Mouse (Mus musculus) small intestine, adult 2 months (tissue): ENCODE measurements around the gene H2al1h. TPM values are rescaled to one million over a fixed set of nuclear protein-coding genes. Genes with fewer than 3 reads are reported as not detected.
"Not testable (repeated sequence)": the region's sequence is repeated elsewhere in the genome, so short reads cannot be mapped to it uniquely, and the experiment has no call there.

Experiments used
- H3K27ac ChIP-seq: fragments of 200-500 bp; 2 replicates; pipeline ENCODE4 v1.5.1; 2012; ENCODE audit warnings: low read depth, low read length, control low read depth, inconsistent platforms; ENCODE audit not compliant: insufficient read depth
- H3K27me3 ChIP-seq: fragments of 200-500 bp; 2 replicates; pipeline ENCODE4 v1.6.1; 2012; ENCODE audit warnings: mild to moderate bottlenecking, moderate library complexity, low read length, inconsistent platforms; ENCODE audit not compliant: control insufficient read depth, insufficient read depth
- H3K36me3 ChIP-seq: fragments of 200-500 bp; 2 replicates; pipeline ENCODE4 v1.6.1; 2012; ENCODE audit warnings: mild to moderate bottlenecking, low read length, control low read depth, inconsistent platforms; ENCODE audit not compliant: control insufficient read depth, insufficient read depth
- H3K4me1 ChIP-seq: fragments of 200-500 bp; 2 replicates; pipeline ENCODE4 v1.6.1; 2012; ENCODE audit warnings: low read length, inconsistent platforms, mixed read lengths; ENCODE audit not compliant: control insufficient read depth, insufficient read depth, insufficient read length
- H3K4me3 ChIP-seq: fragments of 200-500 bp; 2 replicates; pipeline ENCODE4 v1.5.1; 2012; ENCODE audit warnings: low read depth, mild to moderate bottlenecking, control low read depth, inconsistent platforms, low read length, moderate library complexity
- CTCF ChIP-seq: fragments of 200-500 bp; IDR thresholded peaks from 2 replicates; pipeline ENCODE4 v1.5.1; 2012; ENCODE audit warnings: low read depth, mild to moderate bottlenecking, control low read depth, inconsistent platforms, low read length, moderate library complexity, mixed read lengths; ENCODE audit not compliant: insufficient replicate concordance, insufficient read length; ENCODE audit errors: extremely low read depth
- POLR2A ChIP-seq: fragments of 200-500 bp; IDR thresholded peaks from 2 replicates; pipeline ENCODE4 v1.6.1; 2012; ENCODE audit warnings: low read depth, mild to moderate bottlenecking, control low read depth, inconsistent platforms, low read length, moderate library complexity
- WGBS: fragments of 180-500 bp; shearing (Covaris S2); methylation state at CpG from one replicate; pipeline ENCODE4 v1.1.7; 2018; 5-methylcytosine and 5-hydroxymethylcytosine counted together
- polyA plus RNA-seq: library from polyadenylated mRNA; depleted of rRNA; stranded (reverse); fragments of >200 nt; gene quantifications from 2 replicates; pipeline ENCODE4 v1.2.3, GENCODE M21; 2012; rRNA removed

The H2al1h gene
- polyA plus RNA-seq = not detected in 2 replicates

- not testable (repeated sequence) for H3K4me3 ChIP-seq, H3K36me3 ChIP-seq, H3K27ac ChIP-seq, H3K4me1 ChIP-seq, H3K27me3 ChIP-seq
- WGBS = no CpG with 5 or more reads among the region's 6 CpGs
These were observed at the start of gene H2al1h for GRCm38 (mm10) chrX:11321192-11321591. Gene H2al1h (plus strand): TSS chrX:11321492.

DNA sequence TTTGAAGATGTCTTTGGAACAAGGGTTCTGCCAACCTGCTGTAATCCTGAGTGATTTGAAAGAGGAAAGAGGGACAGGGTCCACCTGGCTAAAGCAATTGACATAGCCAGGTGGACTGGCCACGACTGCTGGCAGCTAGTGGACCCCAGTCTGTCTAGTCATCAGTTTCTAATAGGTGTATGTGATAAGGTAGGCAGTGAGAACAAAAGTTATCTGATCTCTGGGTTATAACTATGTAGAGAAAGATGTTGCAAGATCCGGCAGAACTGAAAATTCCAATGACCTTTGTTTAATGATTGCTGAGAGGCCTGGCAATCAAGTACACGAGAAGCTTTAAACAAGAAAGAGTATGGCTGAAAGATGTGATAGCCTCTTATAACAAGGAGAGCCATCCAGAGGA is 48.1 kb upstream of the H2al1h start:
- Histone ChIP-seq H3K4me3 (no peak overlapping the region), H3K27ac (no peak overlapping the region), H3K4me1 (no peaks in the 10 kb centered on the region), H3K27me3 (no peaks in the 10 kb centered on the region), H3K36me3 (no peaks in the 10 kb centered on the region)
- WGBS = 35% methylated on average over 3 of the region's 3 CpGs
- TF ChIP-seq POLR2A = no peak
- TF ChIP-seq CTCF = no peak

- H3K27ac ChIP-seq = no peak overlapping the region
- no peaks in the 10 kb centered on the region for H3K27me3 ChIP-seq
- 33% methylated on average over 6 of the region's 6 CpGs for WGBS
- H3K4me3 ChIP-seq = no peak overlapping the region
- TF ChIP-seq POLR2A = no peak
- TF ChIP-seq CTCF = no peak
- no peaks in the 10 kb centered on the region; the same call in 1 of the 2 replicates for H3K4me1 ChIP-seq
- no peaks in the 10 kb centered on the region for H3K36me3 ChIP-seq
These were observed 44.2 kb upstream of the H2al1h start for GRCm38 (mm10) chrX:11277083-11277482.

GRCm38 (mm10) chrX:11280741-11281140 is 40.6 kb upstream of the H2al1h start:
- 68% methylated on average over 2 of the region's 2 CpGs for WGBS
- H3K27ac ChIP-seq = no peak overlapping the region
- no peaks in the 10 kb centered on the region; the same call in 1 of the 2 replicates for H3K4me1 ChIP-seq
- H3K4me3 ChIP-seq = no peak overlapping the region
- H3K27me3 ChIP-seq = no peaks in the 10 kb centered on the region
- TF ChIP-seq POLR2A = no peak
- TF ChIP-seq CTCF = no peak
- no peaks in the 10 kb centered on the region for H3K36me3 ChIP-seq

- H3K27ac ChIP-seq = no peak overlapping the region
- no peaks in the 10 kb centered on the region for H3K36me3 ChIP-seq
- 32% methylated on average over 14 of the region's 14 CpGs for WGBS
- H3K27me3 ChIP-seq = no peaks in the 10 kb centered on the region
- H3K4me3 ChIP-seq = no peak overlapping the region
- no peak for TF ChIP-seq POLR2A
- no peak for TF ChIP-seq CTCF
- H3K4me1 ChIP-seq = no peaks in the 10 kb centered on the region
These were observed 32.9 kb upstream of the H2al1h start for GRCm38 (mm10) chrX:11288306-11288882.

DNA sequence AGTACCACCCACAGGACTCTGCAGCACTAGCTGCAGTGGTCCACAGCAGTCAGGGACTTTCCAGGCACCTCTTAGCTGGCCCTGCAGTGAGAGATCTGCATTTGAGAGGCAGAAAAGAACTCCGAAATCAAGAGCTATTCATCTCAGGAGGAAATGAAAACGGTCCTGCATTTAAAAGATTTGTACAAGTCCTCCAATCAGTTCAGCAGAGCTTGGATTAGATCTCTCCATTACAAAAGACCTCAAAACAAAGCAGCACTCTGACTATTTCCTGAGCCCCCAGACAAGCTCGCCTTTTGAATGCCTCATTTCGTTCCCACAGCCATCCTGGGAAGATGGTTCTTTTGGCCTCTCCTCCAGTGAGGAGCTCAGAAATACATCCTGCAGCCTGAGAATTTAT is 32.0 kb upstream of the H2al1h start:
- no peaks in the 10 kb centered on the region for H3K27me3 ChIP-seq
- no peak for TF ChIP-seq POLR2A
- TF ChIP-seq CTCF = no peak
- no peaks in the 10 kb centered on the region for H3K36me3 ChIP-seq
- no peak overlapping the region for H3K4me3 ChIP-seq
- H3K4me1 ChIP-seq = no peaks in the 10 kb centered on the region
- no peak overlapping the region for H3K27ac ChIP-seq
- WGBS = 78% methylated on average over 4 of the region's 4 CpGs

DNA sequence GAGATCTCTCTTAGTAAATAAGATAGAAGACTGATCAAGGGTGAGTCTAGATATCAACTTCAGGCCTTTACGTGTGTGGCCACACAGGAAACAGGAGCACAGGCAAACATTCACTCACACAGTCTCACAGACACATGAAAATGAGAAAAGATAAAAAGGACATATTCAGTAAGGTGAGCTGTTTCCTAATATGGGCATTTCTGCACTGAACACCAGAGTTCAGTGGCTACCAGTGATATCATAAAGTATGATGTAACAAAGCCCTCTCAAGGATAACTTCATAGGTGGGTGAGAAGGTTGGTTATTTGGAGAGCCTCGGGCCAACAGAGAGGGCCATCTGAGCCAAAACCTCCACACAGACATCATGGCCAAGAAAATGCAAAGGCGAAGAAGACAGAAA is 22.3 kb upstream of the H2al1h start, which contains the start of gene H2al1a:
Gene H2al1a (plus strand): TSS at position 301 of the 400 bp plus-strand sequence.
- H3K27me3 ChIP-seq, H3K4me1 ChIP-seq, H3K36me3 ChIP-seq, H3K27ac ChIP-seq, H3K4me3 ChIP-seq: not testable (repeated sequence)
- no CpG with 5 or more reads among the region's 3 CpGs for WGBS

- H3K27ac ChIP-seq, H3K4me1 ChIP-seq, H3K36me3 ChIP-seq, H3K4me3 ChIP-seq, H3K27me3 ChIP-seq: not testable (repeated sequence)
- WGBS = 86% methylated on average over 1 of the region's 3 CpGs
These were observed 19.2 kb upstream of the H2al1h start, which contains the start of gene H2al1b for GRCm38 (mm10) chrX:11302132-11302531. Gene H2al1b (plus strand): TSS chrX:11302432.

- not testable (repeated sequence) for H3K36me3 ChIP-seq, H3K27ac ChIP-seq, H3K4me3 ChIP-seq, H3K27me3 ChIP-seq, H3K4me1 ChIP-seq
- 87% methylated on average over 3 of the region's 6 CpGs for WGBS
These were observed 15.9 kb upstream of the H2al1h start, which contains the start of gene H2al1c for GRCm38 (mm10) chrX:11305355-11305754. Gene H2al1c (plus strand): TSS chrX:11305655.

DNA sequence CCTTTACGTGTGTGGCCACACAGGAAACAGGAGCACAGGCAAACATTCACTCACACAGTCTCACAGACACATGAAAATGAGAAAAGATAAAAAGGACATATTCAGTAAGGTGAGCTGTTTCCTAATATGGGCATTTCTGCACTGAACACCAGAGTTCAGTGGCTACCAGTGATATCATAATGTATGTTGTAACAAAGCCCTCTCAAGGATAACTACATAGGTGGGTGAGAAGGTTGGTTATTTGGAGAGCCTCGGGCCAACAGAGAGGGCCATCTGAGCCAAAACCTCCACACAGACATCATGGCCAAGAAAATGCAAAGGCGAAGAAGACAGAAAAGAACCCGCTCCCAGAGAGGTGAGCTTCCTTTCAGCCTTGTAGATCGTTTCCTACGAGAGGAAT is 12.8 kb upstream of the H2al1h start, which contains the start of gene H2al1d:
Gene H2al1d (plus strand): TSS at position 301 of the 400 bp plus-strand sequence.
- H3K27me3 ChIP-seq, H3K36me3 ChIP-seq, H3K27ac ChIP-seq, H3K4me1 ChIP-seq, H3K4me3 ChIP-seq: not testable (repeated sequence)
- no CpG with 5 or more reads among the region's 6 CpGs for WGBS

- H3K27ac ChIP-seq, H3K36me3 ChIP-seq, H3K4me1 ChIP-seq, H3K4me3 ChIP-seq, H3K27me3 ChIP-seq: not testable (repeated sequence)
- no CpG with 5 or more reads among the region's 3 CpGs for WGBS
These were observed 9.7 kb upstream of the H2al1h start, which contains the start of gene H2al1e for GRCm38 (mm10) chrX:11311634-11312033. Gene H2al1e (plus strand): TSS chrX:11311934.
